Mouse (Mus musculus): Measurements from ENCODE around the gene Elp4.

DNA sequence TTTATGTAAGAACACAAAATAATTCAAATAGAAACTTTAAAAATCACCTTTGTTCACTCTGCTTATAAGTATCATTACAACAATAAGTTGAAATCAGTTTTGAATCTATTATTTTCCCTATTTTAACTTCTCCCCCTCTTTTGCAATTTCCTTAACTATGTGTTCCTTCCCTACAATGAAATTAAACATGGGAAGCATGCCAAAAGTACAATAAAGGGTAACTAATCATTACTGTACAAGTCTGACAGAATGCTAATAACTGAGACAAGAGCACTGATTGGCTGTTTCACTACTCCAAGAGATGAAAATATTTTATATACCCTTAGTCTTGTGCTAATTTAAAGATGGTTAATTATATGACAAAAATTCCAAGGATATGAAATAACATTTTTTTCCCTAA lies 99.2 kb downstream of the Elp4 start:
- TF ChIP-seq CTCF (IDR thresholded peaks at IDR 0.05; ENCODE audit: borderline replicate concordance, control insufficient read depth, extremely low read depth, insufficient read depth, low read length, poor library complexity): no peak
- no peak for TF ChIP-seq POLR2A (IDR thresholded peaks at IDR 0.05; ENCODE audit: control insufficient read depth, extremely low read depth, insufficient read depth, low read length, poor library complexity)
